ENCODE assay signal across 30 mouse cellular contexts in the genomic region with DNA sequence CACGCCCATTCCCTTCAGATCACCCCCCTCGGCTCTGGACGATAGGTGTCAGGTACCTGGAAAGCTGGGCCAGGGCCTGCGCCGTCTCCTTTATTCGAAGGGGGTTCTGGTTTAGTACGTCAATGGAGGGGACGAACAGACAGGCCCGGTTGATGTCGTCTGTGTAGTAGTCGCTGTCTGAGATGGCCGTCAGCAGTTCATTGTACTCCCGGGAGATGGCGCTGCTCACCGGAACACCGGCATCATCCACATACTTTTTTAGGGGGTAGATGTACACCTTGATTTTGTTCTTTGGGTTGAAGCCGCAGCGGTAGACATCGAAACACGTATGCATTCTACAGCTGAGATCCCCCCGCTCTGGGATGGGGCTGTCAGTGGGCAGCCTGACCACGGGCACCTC. TPM values are rescaled to one million over a fixed set of nuclear protein-coding genes. Genes with fewer than 3 reads are reported as not detected.
DNase-seq lines count a peak whose midpoint lies in the region; ATAC-seq lines count a peak whose summit lies in the region.
"Had no signal": no experiment of that assay in that cellular context is flagged by ENCODE, and none has a peak within 500 bp of the region (broad histone marks: within the 10 kb centered on the region; RNA-seq: fewer than 3 reads in every experiment).

No protein-coding gene starts in this region.

- H3K27ac ChIP-seq in heart, embryonic 12.5 days (ENCODE audit: poor library complexity, severe bottlenecking), result no peak overlapping the region
- H3K27ac ChIP-seq: forebrain, embryonic 10.5 days; forebrain, embryonic 13.5 days; heart, embryonic 15.5 days; hindbrain, embryonic 10.5 days; hindbrain, embryonic 13.5 days; intestine, embryonic 15.5 days had no signal

- 89% methylated on average over 22 of the region's 22 CpGs for WGBS in heart, embryonic 12.5 days

- ATAC-seq in cerebellum, adult (ENCODE audit: insufficient number of reproducible peaks, low FRiP score, low TSS enrichment), result no peak; the same call in 1 of the 2 replicates
- no peak for ATAC-seq in heart, embryonic 12.5 days (ENCODE audit: insufficient number of reproducible peaks, low FRiP score)
- ATAC-seq: activated CD4-positive, CD25-positive, alpha-beta regulatory T cell, adult 4 months; forebrain, embryonic 13.5 days; forebrain, embryonic 16.5 days; hindbrain, embryonic 16.5 days; intestine, embryonic 15.5 days; Patski had no signal

- H3K27me3 ChIP-seq in heart, embryonic 12.5 days (replicated peaks), result no peaks in the 10 kb centered on the region
- H3K27me3 ChIP-seq: CH12.LX; forebrain, embryonic 13.5 days; heart, embryonic 15.5 days; hindbrain, embryonic 13.5 days; intestine, embryonic 15.5 days; Patski had no signal

- no peak overlapping the region for H3K9ac ChIP-seq in heart, embryonic 12.5 days
- H3K9ac ChIP-seq: forebrain, embryonic 13.5 days; heart, embryonic 15.5 days; hindbrain, embryonic 13.5 days; intestine, embryonic 15.5 days had no signal

- H3K36me3 ChIP-seq in heart, embryonic 12.5 days, result peaks cover 42% of the 10 kb centered on the region

- H3K4me2 ChIP-seq in heart, embryonic 12.5 days, result no peak overlapping the region
- H3K4me2 ChIP-seq: forebrain, embryonic 13.5 days; heart, embryonic 11.5 days; heart, embryonic 15.5 days; hindbrain, embryonic 13.5 days; intestine, embryonic 15.5 days had no signal

- H3K9me3 ChIP-seq in heart, embryonic 12.5 days (replicated peaks), result no peaks in the 10 kb centered on the region
- H3K9me3 ChIP-seq: forebrain, embryonic 10.5 days; forebrain, embryonic 13.5 days; G1E; heart, embryonic 15.5 days; hindbrain, embryonic 10.5 days; hindbrain, embryonic 13.5 days; intestine, embryonic 15.5 days had no signal

- no peak overlapping the region for H3K4me3 ChIP-seq in heart, embryonic 12.5 days
- H3K4me3 ChIP-seq: forebrain, embryonic 10.5 days; forebrain, embryonic 13.5 days; heart, embryonic 15.5 days; hindbrain, embryonic 10.5 days; hindbrain, embryonic 13.5 days; intestine, embryonic 15.5 days had no signal

- DNase-seq in cerebellum, adult 11-12 months, result peak; percentile 28
- DNase-seq in heart, adult 11 months, result peak; percentile 91
- peak; percentile 64 for DNase-seq in ES-CJ7 (ENCODE audit: low read depth, low spot score)
- DNase-seq in thymus, postnatal 36 days, result no peak
- no peak for DNase-seq in layer of hippocampus, adult 9-10 months (ENCODE audit: low spot score)
- DNase-seq: adrenal gland, adult 8-10 months; adrenal gland, postnatal 36 days; cerebellum, adult 11 months; cerebellum, postnatal 10 days; gastrocnemius, postnatal 10 days; gastrocnemius, postnatal 36 days; heart, postnatal 10 days; heart, postnatal 36 days; kidney, adult 11 months had no signal

- no peaks in the 10 kb centered on the region for H3K4me1 ChIP-seq in heart, embryonic 12.5 days (replicated peaks)
- H3K4me1 ChIP-seq: forebrain, embryonic 10.5 days; forebrain, embryonic 13.5 days; heart, embryonic 15.5 days; intestine, embryonic 15.5 days had no signal

RNA-seq across cellular contexts. Expression of a gene that starts 9.0 kb away (rescaled TPM):
- 79.8 and 87.2 TPM in 2 replicates for polyA plus RNA-seq in heart, embryonic 12.5 days (2016; fragmentation: Nextera tagmentation; extraction: Ambion mirVana)

RNA-seq across cellular contexts. Expression of a gene that starts 36.4 kb away (rescaled TPM):
- 6.2 and 6.6 TPM in 2 replicates for polyA plus RNA-seq in heart, embryonic 12.5 days (2016; fragmentation: Nextera tagmentation; extraction: Ambion mirVana)

RNA-seq across cellular contexts. Expression of a gene that starts 55.6 kb away (rescaled TPM):
- polyA plus RNA-seq in heart, embryonic 12.5 days (2016; fragmentation: Nextera tagmentation; extraction: Ambion mirVana), result not detected in 2 replicates
- polyA plus RNA-seq: activated CD4-positive, CD25-positive, alpha-beta regulatory T cell, adult 4 months; embryonic facial prominence, embryonic 11.5 days; forebrain, embryonic 10.5 days; G1E; heart, embryonic 11.5 days; heart, embryonic 15.5 days; hindbrain, embryonic 10.5 days; intestine, embryonic 15.5 days; Patski had no signal

Comparison
In these comparisons a context has a peak if more than half of its experiments do, and no peak if none do; other contexts are left out.
1. DNase-seq: peak in cerebellum, adult 11-12 months (single experiment), heart, adult 11 months (single experiment) and ES-CJ7 (single experiment); none in thymus, postnatal 36 days (0 of 2) and layer of hippocampus, adult 9-10 months (single experiment).